Mouse (Mus musculus) R1 (cell line): Measurements from ENCODE around the gene Mapt.

ENCODE experiments used
- DNase-seq: peaks from one replicate; pipeline ENCODE4 v3.0.0-alpha.2; 2018; ENCODE audit warnings: low read depth, low spot score

The Mapt gene

GRCm38 (mm10) chr11:104367486-104368190 is 136.4 kb downstream of the Mapt start:
- no peak for DNase-seq

GRCm38 (mm10) chr11:104376291-104376690 is 145.1 kb downstream of the Mapt start:
- DNase-seq, result no peak

GRCm38 (mm10) chr11:104379635-104380034 is 148.4 kb downstream of the Mapt start:
- DNase-seq, result peak; percentile 42
